Mouse (Mus musculus) megakaryocyte, embryonic 14.5 days (primary cell): Measurements from ENCODE around the gene Pde3b. TPM values are rescaled to one million over a fixed set of nuclear protein-coding genes. Genes with fewer than 3 reads are reported as not detected.
"Not testable (repeated sequence)": the region's sequence is repeated elsewhere in the genome, so short reads cannot be mapped to it uniquely, and the experiment has no call there.

Experiments
- H3K27me3 ChIP-seq: replicated peaks from 2 replicates; pipeline ENCODE3; 2012; ENCODE audit warnings: inconsistent platforms
- H3K36me3 ChIP-seq: replicated peaks from 2 replicates; pipeline ENCODE3; 2012; ENCODE audit warnings: low read length, inconsistent platforms, mixed read lengths
- H3K4me1 ChIP-seq: 2 replicates; pipeline ENCODE4 v1.6.1; 2012; ENCODE audit warnings: inconsistent platforms
- H3K4me3 ChIP-seq: replicated peaks from 2 replicates; pipeline ENCODE3; 2012; ENCODE audit warnings: moderate library complexity, mild to moderate bottlenecking, inconsistent platforms
- H3K9me3 ChIP-seq: 2 replicates; pipeline ENCODE4 v1.6.1; 2012; ENCODE audit warnings: inconsistent platforms
- FLI1 ChIP-seq: IDR thresholded peaks from 2 replicates; pipeline ENCODE4 v1.6.1; 2012; ENCODE audit warnings: low read length, inconsistent platforms, mixed read lengths
- GATA1 ChIP-seq: IDR thresholded peaks from 3 replicates; pipeline ENCODE4 v1.6.1; 2012; ENCODE audit warnings: mixed read lengths, low read length, inconsistent platforms, borderline replicate concordance
- polyA plus RNA-seq: library from polyadenylated mRNA; stranded (reverse); fragments of >175 nt; gene quantifications from 2 replicates; pipeline ENCODE4 v1.2.3, GENCODE M21; 2012; ENCODE audit warnings: low replicate concordance; ENCODE audit not compliant: insufficient read depth

Pde3b gene
- 0.32 and 0.45 TPM in 2 replicates for polyA plus RNA-seq

DNA sequence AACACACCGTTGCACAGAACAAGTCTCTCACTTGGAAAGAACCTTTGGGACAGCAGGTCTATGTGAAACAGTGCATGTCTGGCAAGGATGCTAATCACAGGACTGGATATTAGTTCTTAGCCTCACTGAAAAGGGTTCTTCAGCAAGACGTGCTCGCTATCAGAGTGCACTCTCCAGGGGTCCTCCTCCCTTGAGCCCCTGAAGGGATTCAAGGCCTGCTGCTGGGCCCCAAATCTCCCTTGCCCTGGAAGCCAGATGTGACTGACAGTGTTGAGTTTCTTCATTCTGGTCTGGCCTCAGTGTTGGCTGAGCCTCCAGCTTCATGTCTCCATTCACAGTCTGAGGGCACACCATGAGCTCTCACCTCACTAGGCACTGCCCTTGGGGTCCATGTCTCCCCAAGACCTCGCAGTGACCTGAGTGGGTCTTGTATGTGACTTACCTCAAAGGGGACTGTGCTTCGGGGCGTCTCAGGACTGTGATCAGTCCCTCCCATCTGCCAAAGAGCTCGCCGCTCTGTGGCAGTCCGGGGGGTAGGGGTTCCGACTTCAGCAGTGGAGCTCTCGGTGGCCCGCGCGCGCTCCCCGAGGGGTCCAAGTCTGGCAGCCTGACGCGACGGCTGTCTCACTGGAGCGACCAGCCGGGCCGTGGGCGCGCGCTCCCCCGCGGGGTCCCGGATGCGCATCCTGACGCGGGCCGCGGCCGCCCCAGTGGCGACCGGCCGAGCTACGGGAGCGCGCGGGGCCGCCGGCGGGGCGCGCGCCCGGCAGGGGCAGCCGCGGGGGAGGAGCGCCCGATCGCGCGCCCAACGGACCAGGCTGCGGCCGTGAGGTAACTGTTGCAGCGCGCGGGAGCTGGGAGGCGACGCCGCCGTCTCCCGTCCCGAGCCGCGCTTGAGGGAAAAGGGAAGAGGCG lies at the start of gene Pde3b:
TSS of gene Pde3b (plus strand) at position 861 of the 915 bp plus-strand sequence.
- no peaks in the 10 kb centered on the region for H3K9me3 ChIP-seq
- H3K36me3 ChIP-seq, result no peaks in the 10 kb centered on the region
- no peak for TF ChIP-seq FLI1
- TF ChIP-seq GATA1, result no peak
- peaks cover 48% of the 10 kb centered on the region for H3K27me3 ChIP-seq
- H3K4me3 ChIP-seq, result peak within 1 kb of the TSS; percentile 95
- peaks cover 19% of the 10 kb centered on the region for H3K4me1 ChIP-seq

- Histone ChIP-seq H3K4me1 (no peaks in the 10 kb centered on the region), H3K4me3 (no peak overlapping the region), H3K27me3 (peaks cover 11% of the 10 kb centered on the region), H3K9me3 (no peaks in the 10 kb centered on the region), H3K36me3 (no peaks in the 10 kb centered on the region)
- TF ChIP-seq FLI1 (no peak), GATA1 (no peak)
Observed at GRCm38 (mm10) chr7:114402130-114402529, 13.0 kb upstream of the Pde3b start.

- peaks cover 48% of the 10 kb centered on the region for H3K27me3 ChIP-seq
- peak overlapping the region; percentile 95 for H3K4me3 ChIP-seq
- H3K4me1 ChIP-seq, result peaks cover 19% of the 10 kb centered on the region
- no peaks in the 10 kb centered on the region for H3K9me3 ChIP-seq
- H3K36me3 ChIP-seq, result no peaks in the 10 kb centered on the region
- TF ChIP-seq FLI1, result no peak
- TF ChIP-seq GATA1, result no peak
Observed at GRCm38 (mm10) chr7:114415336-114416020, 397 bp downstream of the Pde3b start.

- Histone ChIP-seq H3K4me1 (peaks cover 19% of the 10 kb centered on the region), H3K9me3 (no peaks in the 10 kb centered on the region), H3K36me3 (no peaks in the 10 kb centered on the region), H3K4me3 (peak overlapping the region; percentile 95), H3K27me3 (peaks cover 48% of the 10 kb centered on the region)
- no peak for TF ChIP-seq FLI1
- no peak for TF ChIP-seq GATA1
Observed at GRCm38 (mm10) chr7:114416021-114416845, 1.2 kb downstream of the Pde3b start.

GRCm38 (mm10) chr7:114419331-114419730 lies 4.2 kb downstream of the Pde3b start:
- peaks cover 32% of the 10 kb centered on the region for H3K27me3 ChIP-seq
- not testable (repeated sequence) for H3K4me3 ChIP-seq, H3K9me3 ChIP-seq, H3K36me3 ChIP-seq
- peaks cover 17% of the 10 kb centered on the region for H3K4me1 ChIP-seq

- Histone ChIP-seq H3K4me3 (no peak overlapping the region), H3K27me3 (peaks cover 16% of the 10 kb centered on the region), H3K9me3 (no peaks in the 10 kb centered on the region), H3K36me3 (no peaks in the 10 kb centered on the region), H3K4me1 (peaks cover 8% of the 10 kb centered on the region)
- TF ChIP-seq FLI1 (no peak), GATA1 (no peak)
Observed at GRCm38 (mm10) chr7:114420918-114421317, 5.8 kb downstream of the Pde3b start.

DNA sequence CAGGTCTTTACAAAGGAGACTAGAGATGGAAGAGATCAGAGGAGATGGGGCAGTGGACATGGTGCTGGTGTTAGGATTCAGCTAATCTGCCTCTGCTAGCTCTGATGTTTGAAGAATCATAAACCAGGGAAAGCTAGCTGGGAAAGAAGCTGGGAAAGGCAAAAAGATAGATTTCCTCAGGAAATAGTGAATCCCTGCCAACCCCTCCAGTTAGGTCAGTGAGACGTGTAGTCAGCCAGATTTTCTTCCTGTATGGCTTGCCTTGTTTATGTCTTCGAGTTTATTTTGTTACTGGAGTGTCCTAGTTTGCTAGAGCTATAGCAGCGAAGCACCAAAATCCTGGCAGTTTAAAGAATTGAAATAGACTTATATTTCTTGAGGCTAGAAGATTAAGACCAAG lies 7.1 kb downstream of the Pde3b start:
- peaks cover 1% of the 10 kb centered on the region for H3K36me3 ChIP-seq
- H3K27me3 ChIP-seq, result peaks cover 5% of the 10 kb centered on the region
- H3K9me3 ChIP-seq, result no peaks in the 10 kb centered on the region
- no peak for TF ChIP-seq GATA1
- TF ChIP-seq FLI1, result no peak
- no peak overlapping the region for H3K4me3 ChIP-seq
- no peaks in the 10 kb centered on the region for H3K4me1 ChIP-seq

DNA sequence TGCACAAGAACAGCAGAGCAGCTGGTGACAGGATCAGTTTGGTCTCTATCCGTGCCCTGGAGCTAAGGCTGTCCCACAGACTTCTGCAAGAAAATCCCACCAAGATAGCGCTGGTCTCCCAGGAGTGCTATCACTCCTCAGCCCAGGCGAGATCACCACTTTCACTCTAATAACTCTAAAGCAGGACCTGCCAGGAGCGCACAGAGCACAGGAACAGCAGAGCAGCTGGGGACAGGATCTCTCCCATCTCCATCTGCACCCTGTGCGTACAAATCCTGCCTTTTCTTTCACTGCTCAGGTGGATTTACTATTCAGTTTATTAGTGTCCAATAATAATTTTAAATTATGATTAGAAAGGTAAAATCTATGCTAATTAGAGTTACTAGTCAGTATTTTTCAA lies 14.7 kb downstream of the Pde3b start:
- peaks cover 7% of the 10 kb centered on the region for H3K36me3 ChIP-seq
- TF ChIP-seq FLI1 (no peak), GATA1 (no peak)

DNA sequence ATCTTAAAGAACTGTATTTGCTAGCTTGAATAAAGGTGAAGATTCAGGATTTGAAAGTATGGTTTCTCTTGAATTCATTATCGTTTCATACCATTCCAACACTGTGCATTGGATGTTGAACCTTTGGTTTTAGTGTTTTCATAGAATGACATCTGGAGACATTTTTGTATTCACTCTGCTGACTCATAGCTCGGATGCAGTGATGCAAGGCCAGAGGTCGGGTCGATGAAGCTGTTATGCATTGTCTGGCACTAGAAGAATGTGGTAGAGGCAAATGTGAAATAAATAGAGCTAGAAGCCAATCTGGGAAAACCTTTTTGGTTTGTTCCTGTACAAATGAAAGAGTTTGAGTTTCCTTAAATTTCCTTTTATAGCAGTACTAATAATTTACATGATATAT lies 16.9 kb downstream of the Pde3b start:
- H3K4me1 ChIP-seq, result peaks cover 11% of the 10 kb centered on the region
- no peak overlapping the region for H3K4me3 ChIP-seq
- H3K9me3 ChIP-seq, result no peaks in the 10 kb centered on the region
- no peak for TF ChIP-seq FLI1
- TF ChIP-seq GATA1, result no peak
- H3K36me3 ChIP-seq, result peaks cover 7% of the 10 kb centered on the region
- H3K27me3 ChIP-seq, result no peaks in the 10 kb centered on the region

More for the DNA sequence above, 14.7 kb downstream of the Pde3b start:
- Histone ChIP-seq H3K4me3 (no peak overlapping the region), H3K9me3 (no peaks in the 10 kb centered on the region), H3K27me3 (no peaks in the 10 kb centered on the region), H3K4me1 (peaks cover 9% of the 10 kb centered on the region)

GRCm38 (mm10) chr7:114439726-114440125 lies 24.6 kb downstream of the Pde3b start:
- Histone ChIP-seq H3K36me3 (no peaks in the 10 kb centered on the region), H3K9me3 (no peaks in the 10 kb centered on the region), H3K4me1 (peaks cover 7% of the 10 kb centered on the region), H3K4me3 (peak overlapping the region; percentile 81), H3K27me3 (no peaks in the 10 kb centered on the region)
- TF ChIP-seq FLI1, result no peak
- TF ChIP-seq GATA1, result no peak
